Mouse (Mus musculus): ENCODE results near the gene Rcbtb1. TPM values are rescaled to one million over a fixed set of nuclear protein-coding genes. Genes with fewer than 3 reads are reported as not detected.
A peak's percentile ranks its signal among the peaks of the same experiment; 100 is the strongest.
"Not testable (repeated sequence)": the region's sequence is repeated elsewhere in the genome, so short reads cannot be mapped to it uniquely, and the experiment has no call there.

Gene Rcbtb1
- total RNA-seq (2021), result 10 to 100 TPM; 14.4 to 18.3 TPM
- long read RNA-seq, experiment 1, transcript Rcbtb1-202 (12 exons, 3,903 nt), result major isoform, 21 of 38 reads
- long read RNA-seq, experiment 1, partial matches to known transcripts, result 1 of 38 reads
- long read RNA-seq, experiment 1, other reads (novel, unspliced or antisense), result 15 of 38 reads
- long read RNA-seq, experiment 2, transcript Rcbtb1-202 (12 exons, 3,903 nt), result major isoform, 24 of 35 reads
- long read RNA-seq, experiment 2, partial matches to known transcripts, result 0 of 35 reads
- long read RNA-seq, experiment 2, other reads (novel, unspliced or antisense), result 10 of 35 reads

GRCm38 (mm10) chr14:59200711-59201603 is at the start of gene Rcbtb1:
Gene Rcbtb1, plus strand, starts transcription at chr14:59201209.
- DNase-seq, result peak; percentile 92

DNA sequence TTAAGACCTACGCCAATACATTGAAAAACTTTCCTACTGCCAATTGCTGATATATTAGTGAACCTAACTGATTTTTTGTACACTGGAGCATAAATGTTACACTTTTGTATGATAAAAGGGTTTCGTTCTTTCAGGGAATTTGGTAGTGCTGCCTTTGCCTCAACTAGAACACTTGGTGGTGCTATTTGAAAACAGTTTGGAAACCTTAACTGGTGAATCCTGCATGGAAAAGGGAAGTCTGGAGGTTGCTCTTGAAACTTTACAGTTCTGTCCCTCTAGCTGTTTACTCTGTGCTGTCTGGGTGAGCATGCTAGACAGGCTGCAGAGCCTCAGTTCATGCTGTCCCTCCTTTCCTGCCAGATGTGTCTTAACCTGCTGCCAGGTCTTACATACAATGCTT is 45.4 kb upstream of the Rcbtb1 start:
- DNase-seq, result no peak

DNA sequence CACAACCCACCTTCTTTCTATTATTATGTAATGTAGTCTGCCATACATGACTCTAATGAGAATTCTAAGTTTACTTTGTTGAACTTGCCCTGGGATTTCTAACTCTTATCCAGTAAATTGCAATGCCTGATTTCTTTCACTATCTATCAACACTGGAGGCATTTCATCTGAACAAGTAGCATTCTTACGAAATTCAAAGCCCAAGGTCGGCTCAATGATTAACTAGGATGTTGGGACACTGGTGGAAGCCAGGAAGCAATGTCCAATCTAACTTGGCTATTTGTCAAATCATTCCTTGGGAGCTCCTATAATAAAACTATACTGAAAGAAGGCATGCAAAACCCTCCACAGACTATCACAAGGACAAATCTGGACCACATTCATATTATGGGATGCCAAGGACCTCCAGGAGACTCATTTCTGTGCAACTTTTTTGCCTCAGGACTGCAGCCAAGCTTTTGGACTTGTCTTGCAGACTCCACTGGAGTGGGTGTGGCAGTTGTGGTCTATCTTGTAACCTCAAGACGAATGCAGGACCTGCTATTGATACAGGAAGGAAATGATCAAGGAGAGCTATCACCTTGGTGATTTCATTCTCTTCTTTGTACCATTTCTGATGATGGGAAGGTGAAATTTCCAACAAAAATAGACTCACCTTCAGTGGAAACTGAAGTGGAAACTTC is 43.9 kb upstream of the Rcbtb1 start:
- DNase-seq, result no peak

- DNase-seq, result no peak
Measured at GRCm38 (mm10) chr14:59178649-59179048, 22.4 kb upstream of the Rcbtb1 start, which contains the start of gene Gm5142. Gene Gm5142, minus strand, starts transcription at chr14:59178749.

GRCm38 (mm10) chr14:59182732-59183131 is 18.3 kb upstream of the Rcbtb1 start:
- no peak for DNase-seq

GRCm38 (mm10) chr14:59185514-59185913 is 15.5 kb upstream of the Rcbtb1 start:
- DNase-seq, result no peak

- no peak for DNase-seq
Measured at GRCm38 (mm10) chr14:59186121-59186520, 14.9 kb upstream of the Rcbtb1 start.

DNA sequence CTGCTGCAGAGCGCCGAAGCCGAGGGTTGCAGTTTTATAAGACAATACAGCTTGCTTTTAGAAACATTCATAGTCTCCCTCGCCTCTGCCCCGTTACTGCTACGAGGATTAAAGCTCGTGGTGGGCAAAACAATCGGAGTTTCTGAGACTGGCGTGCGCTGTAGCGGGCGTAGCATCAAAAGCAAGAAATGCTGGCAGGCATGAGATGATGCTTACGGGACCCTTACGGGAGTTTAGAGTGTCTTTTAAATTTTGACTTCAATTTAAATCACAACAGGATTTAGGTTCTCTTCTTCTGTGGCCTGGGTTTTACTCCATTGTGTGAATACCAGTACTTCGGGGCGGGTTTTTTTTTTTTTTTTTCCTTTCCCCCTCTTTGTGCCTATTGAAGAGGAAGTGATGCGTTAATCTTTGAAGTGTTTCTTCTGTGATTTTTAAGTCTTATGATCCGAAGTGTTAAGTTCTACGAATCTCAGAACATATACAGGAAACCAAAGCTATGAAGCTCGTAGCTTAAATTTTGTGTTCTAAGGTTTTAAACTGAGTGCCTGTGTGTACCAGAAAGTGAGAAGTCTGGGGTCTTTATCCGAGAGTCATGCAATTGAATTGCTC is 701 bp downstream of the Rcbtb1 start:
- DNase-seq, result no peak

- no peak for DNase-seq
Measured at GRCm38 (mm10) chr14:59205461-59205860, 4.5 kb downstream of the Rcbtb1 start.

DNA sequence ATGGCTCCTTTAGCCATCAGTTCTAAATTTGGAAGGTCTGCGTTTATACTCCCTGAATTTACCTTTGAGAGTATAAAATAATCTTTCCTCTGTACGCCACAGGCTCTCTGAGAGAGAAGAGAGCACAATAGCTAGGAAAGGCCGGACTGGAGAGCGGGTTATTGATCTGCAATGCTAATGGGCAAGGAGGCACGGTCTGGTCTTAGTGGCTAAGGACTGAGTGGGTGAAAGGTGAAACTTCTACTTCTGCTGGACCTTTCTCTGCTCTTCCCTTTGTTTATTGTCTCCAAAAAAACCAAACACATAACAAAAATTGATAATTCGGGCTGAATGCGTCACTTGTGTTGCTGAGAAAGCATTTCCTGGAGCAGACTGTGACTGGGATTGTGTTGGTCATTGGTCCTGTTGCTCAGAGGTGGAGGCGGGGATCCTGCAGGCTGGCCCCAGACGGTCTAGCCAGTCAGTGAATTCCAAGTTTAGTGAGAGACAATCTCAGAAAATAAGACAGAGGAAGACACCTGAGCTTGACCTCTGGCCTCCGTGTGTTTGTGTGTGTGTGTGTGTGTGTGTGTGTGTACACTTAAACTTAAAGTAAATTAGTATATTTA is 5.1 kb downstream of the Rcbtb1 start:
- DNase-seq, result no peak

DNA sequence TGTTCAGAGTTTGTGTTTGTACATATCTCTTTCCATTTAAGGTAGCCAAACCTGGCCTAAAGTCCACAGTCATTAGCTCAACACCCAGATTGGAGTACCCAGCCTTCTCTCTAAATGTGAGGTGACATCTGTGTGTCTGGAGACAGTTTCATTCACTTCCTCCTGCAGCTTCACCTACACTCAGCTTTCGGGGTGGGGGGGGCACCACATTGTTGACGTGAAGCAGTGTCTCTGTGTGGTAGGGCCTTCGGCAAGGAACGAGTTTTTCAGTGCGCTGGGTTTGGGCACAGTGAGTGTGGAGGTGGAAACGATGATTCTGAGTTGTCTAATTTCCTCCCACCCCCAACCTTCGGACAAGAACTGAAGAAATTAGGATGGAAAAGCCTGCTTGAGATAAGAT is 8.0 kb downstream of the Rcbtb1 start:
- DNase-seq, result no peak

DNA sequence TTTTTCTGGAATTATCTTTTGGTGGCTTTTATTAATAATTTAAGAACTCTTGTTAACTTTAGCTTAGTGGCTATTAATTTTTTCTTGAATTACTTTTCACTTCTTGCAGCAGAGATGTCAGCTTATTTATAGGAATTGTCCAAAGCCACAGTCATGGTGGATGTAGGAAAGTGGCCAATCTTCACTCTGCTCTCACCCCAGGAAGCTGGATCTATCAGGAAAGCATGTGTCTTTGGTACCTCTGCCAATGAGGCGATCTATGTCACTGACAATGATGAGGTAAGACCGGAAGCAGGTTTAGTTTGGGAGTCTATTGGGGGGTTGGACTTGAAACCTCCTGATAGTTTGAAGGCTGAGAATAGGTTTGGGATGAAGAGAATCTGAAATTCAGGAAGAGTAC is 8.8 kb downstream of the Rcbtb1 start:
- no peak for DNase-seq

- DNase-seq, result no peak
Measured at GRCm38 (mm10) chr14:59219241-59219640, 18.2 kb downstream of the Rcbtb1 start.

GRCm38 (mm10) chr14:59226240-59226639 is 25.2 kb downstream of the Rcbtb1 start:
- no peak for DNase-seq

DNA sequence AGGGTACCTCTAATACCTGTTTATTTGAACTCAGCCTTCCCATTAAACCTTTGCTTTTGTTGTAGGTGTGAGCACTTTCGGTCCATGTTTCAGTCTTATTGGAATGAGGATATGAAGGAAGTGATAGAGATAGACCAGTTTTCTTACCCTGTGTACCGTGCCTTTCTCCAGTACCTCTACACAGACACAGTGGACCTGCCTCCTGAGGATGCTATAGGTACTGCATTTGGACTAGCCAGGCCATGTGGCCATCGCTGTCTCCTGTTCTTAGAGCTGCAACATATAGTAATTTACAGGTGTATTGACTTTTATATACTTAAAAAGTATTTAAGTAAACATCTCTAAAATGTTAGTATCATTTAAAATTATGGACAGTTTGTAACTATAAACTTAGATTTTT is 28.8 kb downstream of the Rcbtb1 start:
- no peak for DNase-seq

GRCm38 (mm10) chr14:59230331-59230966 is 29.4 kb downstream of the Rcbtb1 start:
- DNase-seq, result no peak

DNA sequence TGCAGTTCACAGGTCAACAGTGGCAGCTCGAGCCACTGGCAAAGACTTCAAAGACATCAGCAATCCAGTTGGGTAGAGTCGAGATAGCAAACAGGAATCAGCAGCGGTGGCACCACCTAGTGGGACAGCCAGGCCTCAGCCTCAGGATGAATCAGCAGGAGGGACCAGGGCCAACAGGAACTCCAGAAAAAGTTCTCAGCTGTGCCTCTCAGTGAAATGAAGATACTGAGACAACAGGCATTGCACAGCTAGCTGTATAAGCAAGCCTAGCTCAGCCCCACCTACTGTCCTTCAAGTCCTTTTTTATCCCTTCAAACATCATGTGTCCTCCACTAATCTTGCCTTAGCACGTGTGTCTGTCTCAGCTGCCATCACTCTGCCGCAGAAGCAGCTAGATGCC is 31.0 kb downstream of the Rcbtb1 start:
- no peak for DNase-seq

DNA sequence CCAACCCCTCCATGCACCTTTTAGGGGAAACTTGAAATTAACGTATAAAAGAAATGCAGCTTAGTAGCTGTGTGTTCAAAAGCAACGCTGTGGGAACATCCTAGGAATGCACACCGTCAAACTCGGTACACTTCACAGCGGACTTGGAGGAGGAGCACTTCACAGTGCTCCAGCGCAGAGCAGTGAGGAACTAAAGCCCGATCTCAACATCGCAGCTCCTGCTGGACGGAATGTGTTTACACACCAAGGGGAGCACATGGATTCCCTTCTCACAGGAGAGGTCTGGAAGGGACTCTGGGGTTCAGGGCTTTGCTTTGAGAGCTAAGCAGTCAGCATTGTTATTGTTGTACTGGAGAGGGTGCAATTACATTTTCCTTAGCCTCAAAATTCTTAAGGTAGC is 32.6 kb downstream of the Rcbtb1 start:
- no peak for DNase-seq

DNA sequence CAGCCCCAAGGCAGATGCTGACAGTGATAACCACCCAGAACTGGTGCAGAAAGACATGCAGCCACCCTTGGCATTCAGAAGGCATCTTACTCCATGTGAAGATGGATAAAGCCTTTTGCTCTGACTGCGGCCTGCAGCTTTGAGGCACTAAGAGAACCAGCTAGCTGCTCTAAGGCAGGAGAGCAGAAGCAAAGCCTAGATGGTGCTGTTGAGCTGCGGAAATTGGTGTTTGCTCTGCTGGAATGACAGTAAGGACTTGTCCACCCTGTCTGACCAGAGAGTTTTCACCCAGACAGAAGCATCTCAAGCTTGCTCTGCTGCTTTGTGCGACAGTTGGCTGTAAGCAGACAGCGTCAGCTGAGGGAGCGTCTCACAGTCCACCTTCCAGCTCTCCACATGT is 49.3 kb downstream of the Rcbtb1 start:
- not testable (repeated sequence) for DNase-seq

- DNase-seq, result not testable (repeated sequence)
Measured at GRCm38 (mm10) chr14:59255861-59256260, 54.9 kb downstream of the Rcbtb1 start.

DNA sequence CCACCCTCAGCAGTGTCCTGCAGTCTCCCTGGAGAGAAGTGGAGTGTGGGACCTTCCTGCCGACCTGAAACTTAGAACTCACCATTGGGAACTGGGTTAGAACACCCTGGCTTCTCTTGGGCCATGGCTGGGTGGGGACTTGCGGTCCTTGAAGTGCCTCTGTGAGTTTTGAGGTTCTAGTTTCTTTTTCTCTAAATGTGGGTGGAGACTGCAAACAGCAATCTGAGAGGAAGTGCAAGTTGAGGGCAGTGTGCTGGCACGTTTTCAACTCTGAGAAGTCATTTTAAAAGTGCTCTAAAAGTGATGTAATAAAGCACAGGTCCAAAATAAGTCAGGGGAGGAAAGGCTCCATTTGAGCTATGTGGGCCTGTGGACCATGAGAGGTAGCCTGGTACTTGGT is 59.0 kb downstream of the Rcbtb1 start, which contains the start of gene Gm6904:
Gene Gm6904, minus strand, starts transcription at position 161 of the 400 bp plus-strand sequence.
- DNase-seq, result no peak

Measured in gastrocnemius, postnatal 10 days (tissue).